Mouse (Mus musculus) ES-E14 (cell line): Measurements from ENCODE around the gene Stpg1.

Source experiments
- CHD2 ChIP-seq: IDR thresholded peaks from 2 replicates; pipeline ENCODE4 v1.6.1; 2014; ENCODE audit warnings: mild to moderate bottlenecking, low read depth, low read length, inconsistent platforms
- MAFK ChIP-seq: IDR thresholded peaks from 2 replicates; pipeline ENCODE4 v1.6.1; 2014; ENCODE audit warnings: mild to moderate bottlenecking, low read depth, low read length, inconsistent platforms; ENCODE audit not compliant: insufficient read depth
- ZC3H11A ChIP-seq: IDR thresholded peaks from 2 replicates; pipeline ENCODE4 v1.6.1; 2012; ENCODE audit warnings: low read depth, mild to moderate bottlenecking, inconsistent platforms, low read length, borderline replicate concordance
- ZNF384 ChIP-seq: IDR thresholded peaks from 2 replicates; pipeline ENCODE4 v1.6.1; 2012; ENCODE audit warnings: low read depth, low read length, inconsistent platforms

- TF ChIP-seq MAFK (no peak), ZNF384 (no peak), CHD2 (no peak), ZC3H11A (no peak)
Observed at GRCm38 (mm10) chr4:135501587-135501986, 7.0 kb downstream of the Stpg1 start.
